Mouse (Mus musculus) hindbrain, embryonic 16.5 days (tissue): ENCODE results near the gene Gga1. TPM values are rescaled to one million over a fixed set of nuclear protein-coding genes. Genes with fewer than 3 reads are reported as not detected.
A peak's percentile ranks its signal among the peaks of the same experiment; 100 is the strongest.
"Not testable (repeated sequence)": the region's sequence is repeated elsewhere in the genome, so short reads cannot be mapped to it uniquely, and the experiment has no call there.

Experiments used
- ATAC-seq: fragments of 200-750 bp; cut with Nextera tagmentation; 2 replicates; pipeline ENCODE4 v1.8.0; 2017; ENCODE audit warnings: moderate TSS enrichment, moderate library complexity
- H3K27ac ChIP-seq: fragments of 300-500 bp; sonication (generic); 2 replicates; pipeline ENCODE4 v1.5.1; 2014; ENCODE audit warnings: low read depth, mild to moderate bottlenecking, control low read depth, low read length, moderate library complexity
- H3K27me3 ChIP-seq: fragments of 300-500 bp; sonication (generic); replicated peaks from 2 replicates; pipeline ENCODE4 v1.6.1; 2014; ENCODE audit warnings: low read length; ENCODE audit not compliant: control insufficient read depth, insufficient read depth
- H3K36me3 ChIP-seq: fragments of 300-500 bp; sonication (generic); 2 replicates; pipeline ENCODE4 v1.6.1; 2014; ENCODE audit warnings: mild to moderate bottlenecking, low read length, moderate library complexity, mixed read lengths; ENCODE audit not compliant: control insufficient read depth, insufficient read depth
- H3K4me1 ChIP-seq: fragments of 300-500 bp; sonication (generic); 2 replicates; pipeline ENCODE4 v1.6.1; 2014; ENCODE audit warnings: low read depth, low read length; ENCODE audit not compliant: control insufficient read depth, insufficient read depth
- H3K4me2 ChIP-seq: fragments of 300-500 bp; sonication (generic); 2 replicates; pipeline ENCODE4 v1.6.1; 2014; ENCODE audit warnings: mild to moderate bottlenecking, low read length, control low read depth, moderate library complexity
- H3K4me3 ChIP-seq: fragments of 300-500 bp; sonication (generic); 2 replicates; pipeline ENCODE4 v1.5.1; 2014; ENCODE audit warnings: mild to moderate bottlenecking, low read length, control low read depth, moderate library complexity
- H3K9ac ChIP-seq: fragments of 300-500 bp; sonication (generic); 2 replicates; pipeline ENCODE4 v1.6.1; 2014; ENCODE audit warnings: low read depth, mild to moderate bottlenecking, control low read depth, low read length, moderate library complexity
- H3K9me3 ChIP-seq: fragments of 300-500 bp; sonication (generic); 2 replicates; pipeline ENCODE4 v1.6.1; 2014; ENCODE audit warnings: mild to moderate bottlenecking, low read length, moderate library complexity; ENCODE audit not compliant: control insufficient read depth
- WGBS: fragments of 180-500 bp; shearing (Covaris S2); extraction: QIAGEN DNeasy Blood & Tissue Kit; methylation state at CpG from one replicate; pipeline ENCODE4 v1.1.7; 2014; 5-methylcytosine and 5-hydroxymethylcytosine counted together
- polyA plus RNA-seq: library from polyadenylated mRNA; unstranded; fragments of >200 nt; fragmentation: Nextera tagmentation; extraction: Ambion mirVana; gene quantifications from 2 replicates; pipeline ENCODE4 v1.2.1, GENCODE M21; 2015

The Gga1 gene
- polyA plus RNA-seq, 1 experiment from 2014 or later, result 46.1 TPM

DNA sequence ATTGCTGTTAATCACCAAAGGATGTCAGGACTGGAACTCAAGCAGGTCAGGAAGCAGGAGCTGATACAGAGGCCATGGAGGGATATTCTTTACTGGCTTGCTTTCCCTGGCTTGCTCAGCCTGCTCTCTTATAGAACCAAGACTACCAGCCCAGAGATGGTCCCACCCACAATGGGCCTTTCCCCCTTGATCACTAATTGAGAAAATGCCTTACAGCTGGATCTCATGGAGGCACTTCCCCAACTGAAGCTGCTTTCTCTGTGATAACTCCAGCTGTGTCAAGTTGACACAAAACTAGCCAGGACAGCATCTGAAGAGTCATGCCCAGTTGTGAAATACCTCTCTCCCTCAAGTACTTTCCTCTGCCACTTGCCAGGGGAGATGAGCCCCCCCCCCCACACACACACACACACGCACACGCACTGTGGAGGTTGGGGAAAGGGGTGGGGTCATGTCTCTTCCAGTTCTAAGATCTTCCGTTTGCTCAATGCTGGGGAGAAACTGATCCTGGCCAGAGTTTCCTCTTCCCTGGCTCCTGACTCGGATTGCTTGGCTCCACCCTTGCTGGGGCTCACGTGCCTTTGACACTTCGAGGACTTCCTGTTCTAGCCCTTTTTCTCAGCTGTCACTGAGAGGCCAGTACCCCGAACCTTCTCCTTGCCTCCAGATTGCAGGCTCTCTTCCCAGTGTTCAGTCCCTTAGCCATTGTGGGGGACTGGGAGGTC is 2.0 kb downstream of the Gga1 start:
- H3K27ac ChIP-seq, H3K27me3 ChIP-seq, H3K4me3 ChIP-seq, H3K9me3 ChIP-seq, H3K4me2 ChIP-seq, ATAC-seq, H3K9ac ChIP-seq: not testable (repeated sequence)
- WGBS, result 77% methylated on average over 7 of the region's 7 CpGs
- Histone ChIP-seq H3K4me1 (peaks cover 21% of the 10 kb centered on the region), H3K36me3 (peaks cover 18% of the 10 kb centered on the region)

- H3K9ac ChIP-seq, result peak overlapping the region; percentile 22; the same call in 1 of the 2 replicates
- ATAC-seq, result no peak
- no peaks in the 10 kb centered on the region for H3K27me3 ChIP-seq
- H3K4me3 ChIP-seq, result no peak overlapping the region
- peaks cover 28% of the 10 kb centered on the region for H3K36me3 ChIP-seq
- peaks cover 19% of the 10 kb centered on the region for H3K4me1 ChIP-seq
- 93% methylated on average over 8 of the region's 8 CpGs for WGBS
- no peaks in the 10 kb centered on the region for H3K9me3 ChIP-seq
- H3K4me2 ChIP-seq, result no peak overlapping the region
- H3K27ac ChIP-seq, result no peak overlapping the region
Measured at GRCm38 (mm10) chr15:78880432-78880831, 3.4 kb downstream of the Gga1 start.

DNA sequence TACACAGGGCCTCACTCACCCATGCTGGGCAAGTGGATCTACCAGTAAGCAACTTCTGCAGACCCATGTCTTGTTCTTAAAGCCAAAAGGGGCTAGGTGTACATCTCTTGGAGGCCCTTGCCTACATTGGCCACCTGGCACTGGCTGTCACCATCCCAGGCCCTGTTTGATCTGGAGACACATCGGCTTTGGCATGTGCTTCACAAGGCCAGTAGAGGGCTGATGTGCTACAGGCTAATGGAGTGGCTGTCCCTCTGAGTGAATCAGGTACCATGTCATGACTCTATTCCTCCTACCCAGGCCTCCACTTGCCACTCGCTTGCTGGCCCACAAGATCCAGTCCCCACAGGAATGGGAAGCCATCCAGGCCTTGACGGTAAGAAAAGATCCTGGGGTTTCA is 4.8 kb downstream of the Gga1 start:
- peaks cover 14% of the 10 kb centered on the region for H3K4me1 ChIP-seq
- peaks cover 33% of the 10 kb centered on the region for H3K36me3 ChIP-seq
- no peaks in the 10 kb centered on the region for H3K9me3 ChIP-seq
- no peak overlapping the region for H3K4me3 ChIP-seq
- ATAC-seq, result no peak
- no peak overlapping the region for H3K9ac ChIP-seq
- no peak overlapping the region for H3K27ac ChIP-seq
- 85% methylated on average over 3 of the region's 3 CpGs for WGBS
- H3K4me2 ChIP-seq, result no peak overlapping the region
- H3K27me3 ChIP-seq, result no peaks in the 10 kb centered on the region

DNA sequence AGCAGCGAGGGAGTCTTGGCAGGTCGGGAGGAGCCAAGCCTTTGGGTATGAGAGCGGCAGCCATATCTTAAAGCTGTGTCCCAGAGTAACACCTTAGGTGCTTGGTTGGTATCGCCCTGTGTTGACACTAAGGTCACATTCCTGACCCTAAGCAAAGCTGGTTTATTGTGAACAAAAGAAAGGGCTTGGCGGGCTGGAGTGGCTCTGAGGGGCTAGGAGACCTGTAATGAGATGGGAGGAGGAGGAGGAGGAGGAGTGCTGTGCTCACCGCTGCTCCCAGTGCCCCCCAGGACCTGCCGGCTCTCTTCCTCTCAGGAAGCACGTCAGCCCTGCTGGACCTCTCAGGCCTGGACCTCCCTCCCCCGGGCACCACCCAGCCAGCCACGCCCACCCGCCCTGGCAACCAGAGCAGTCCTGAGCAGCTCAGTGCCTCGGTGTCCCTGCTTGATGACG is 12.4 kb downstream of the Gga1 start:
- ATAC-seq, result no peak
- no peak overlapping the region for H3K27ac ChIP-seq
- peaks cover 35% of the 10 kb centered on the region for H3K36me3 ChIP-seq

DNA sequence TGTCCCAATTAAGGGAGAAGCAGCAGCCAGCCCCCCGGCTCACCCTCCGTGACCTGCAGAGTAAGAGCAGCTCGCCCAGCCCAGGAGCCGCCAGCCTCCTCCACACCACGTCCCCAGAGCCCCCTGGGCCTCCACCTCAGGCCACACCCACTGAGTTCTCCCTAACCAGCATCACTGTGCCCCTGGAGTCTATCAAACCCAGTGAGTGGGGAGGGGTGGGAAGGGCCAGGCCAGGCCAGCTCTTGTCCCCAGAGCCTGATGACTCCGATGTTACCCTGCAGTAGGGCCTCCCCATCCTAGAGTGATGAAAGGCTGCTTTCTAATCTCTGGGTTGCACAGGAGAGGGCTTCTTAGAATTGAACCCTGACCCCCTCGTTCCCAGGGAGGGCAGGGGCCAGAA is 15.4 kb downstream of the Gga1 start:
- 69% methylated on average over 7 of the region's 7 CpGs for WGBS
- no peaks in the 10 kb centered on the region for H3K27me3 ChIP-seq

More for the DNA sequence above, 12.4 kb downstream of the Gga1 start:
- 35% methylated on average over 13 of the region's 13 CpGs for WGBS
- Histone ChIP-seq H3K9me3 (no peaks in the 10 kb centered on the region), H3K27me3 (no peaks in the 10 kb centered on the region), H3K9ac (no peak overlapping the region), H3K4me1 (no peaks in the 10 kb centered on the region), H3K4me2 (no peak overlapping the region), H3K4me3 (no peak overlapping the region)

GRCm38 (mm10) chr15:78894726-78895125 is 17.7 kb downstream of the Gga1 start:
- ATAC-seq, result no peak
- no peak overlapping the region for H3K4me2 ChIP-seq
- no peaks in the 10 kb centered on the region for H3K27me3 ChIP-seq
- 79% methylated on average over 13 of the region's 13 CpGs for WGBS
- 0 out of 2 replicates have a peak overlapping the region, but pooled peaks have one; percentile 6 for H3K27ac ChIP-seq
- H3K36me3 ChIP-seq, result peaks cover 18% of the 10 kb centered on the region
- no peak overlapping the region for H3K4me3 ChIP-seq
- H3K9me3 ChIP-seq, result no peaks in the 10 kb centered on the region
- H3K9ac ChIP-seq, result peak overlapping the region; percentile 22
- peaks cover 1% of the 10 kb centered on the region; the same call in 1 of the 2 replicates for H3K4me1 ChIP-seq

More for the DNA sequence above, 15.4 kb downstream of the Gga1 start:
- no peak overlapping the region for H3K9ac ChIP-seq
- no peak overlapping the region for H3K4me3 ChIP-seq
- no peaks in the 10 kb centered on the region for H3K4me1 ChIP-seq
- H3K4me2 ChIP-seq, result no peak overlapping the region
- no peak overlapping the region for H3K27ac ChIP-seq
- no peak for ATAC-seq
- no peaks in the 10 kb centered on the region for H3K9me3 ChIP-seq
- peaks cover 20% of the 10 kb centered on the region for H3K36me3 ChIP-seq

DNA sequence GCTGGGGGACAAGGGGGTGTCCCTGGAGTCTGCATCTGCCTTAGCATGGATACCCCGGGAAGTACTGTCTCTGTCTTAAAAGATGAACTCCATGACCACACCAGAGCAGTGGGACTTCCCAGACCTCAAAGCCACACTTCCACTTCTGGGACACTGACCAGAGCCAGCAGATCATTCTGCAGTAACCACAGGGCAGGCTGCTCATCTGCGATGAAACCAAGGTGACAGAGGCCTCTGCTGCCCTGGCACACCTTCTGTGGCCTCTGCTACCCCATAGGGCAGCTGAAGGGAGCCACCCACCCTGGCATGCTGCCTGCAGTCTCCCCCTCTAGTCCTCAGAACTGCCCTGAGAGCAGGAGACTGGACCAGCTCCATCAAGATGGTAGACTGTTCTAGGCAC is 18.8 kb downstream of the Gga1 start:
- H3K36me3 ChIP-seq, result peaks cover 16% of the 10 kb centered on the region
- no peak overlapping the region for H3K27ac ChIP-seq
- no peak overlapping the region for H3K9ac ChIP-seq
- no peak overlapping the region for H3K4me2 ChIP-seq
- H3K9me3 ChIP-seq, result no peaks in the 10 kb centered on the region
- H3K4me3 ChIP-seq, result no peak overlapping the region
- H3K27me3 ChIP-seq, result peaks cover 7% of the 10 kb centered on the region
- H3K4me1 ChIP-seq, result peaks cover 11% of the 10 kb centered on the region
- 76% methylated on average over 2 of the region's 2 CpGs for WGBS
- no peak for ATAC-seq

GRCm38 (mm10) chr15:78896149-78896548 is 19.2 kb downstream of the Gga1 start:
- Histone ChIP-seq H3K4me1 (peaks cover 12% of the 10 kb centered on the region), H3K9me3 (no peaks in the 10 kb centered on the region), H3K27ac (no peak overlapping the region), H3K4me2 (no peak overlapping the region), H3K9ac (no peak overlapping the region), H3K27me3 (peaks cover 10% of the 10 kb centered on the region), H3K4me3 (no peak overlapping the region), H3K36me3 (peaks cover 14% of the 10 kb centered on the region)
- WGBS, result 83% methylated on average over 3 of the region's 3 CpGs
- ATAC-seq, result no peak

- Histone ChIP-seq H3K4me2 (no peak overlapping the region), H3K9ac (no peak overlapping the region), H3K4me3 (no peak overlapping the region), H3K36me3 (peaks cover 3% of the 10 kb centered on the region; the same call in 1 of the 2 replicates), H3K9me3 (no peaks in the 10 kb centered on the region), H3K4me1 (peaks cover 12% of the 10 kb centered on the region), H3K27ac (no peak overlapping the region), H3K27me3 (peaks cover 10% of the 10 kb centered on the region)
- no peak for ATAC-seq
- WGBS, result 92% methylated on average over 4 of the region's 4 CpGs
Measured at GRCm38 (mm10) chr15:78897488-78897887, 20.5 kb downstream of the Gga1 start.
